Mouse (Mus musculus): ENCODE measurements around the gene Irf9. TPM values are rescaled to one million over a fixed set of nuclear protein-coding genes. Genes with fewer than 3 reads are reported as not detected.

Irf9 gene
- 83.5 to 105 TPM (median 99.2 TPM) in 4 replicates for total RNA-seq (2023)

DNA sequence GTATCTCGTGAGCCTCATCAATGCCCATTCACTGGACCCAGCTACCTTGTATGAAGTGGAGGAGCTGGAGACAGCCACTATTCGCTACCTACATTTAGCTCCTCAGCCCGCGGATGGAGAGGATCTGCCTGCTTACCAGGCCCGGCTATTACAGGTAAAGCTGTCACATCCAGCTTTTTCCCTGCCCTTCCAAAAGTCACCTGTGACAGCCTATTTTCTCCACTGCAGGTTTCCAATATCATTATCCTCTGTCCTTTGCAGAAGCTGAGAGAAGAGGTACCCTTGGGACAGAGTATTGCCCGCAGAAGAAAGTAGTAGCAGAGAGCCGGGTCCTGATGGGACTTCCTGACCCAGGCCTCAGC lies at the start of gene Irf9:
TSS of gene Irf9 (plus strand) at position 301 of the 362 bp plus-strand sequence.

GRCm38 (mm10) chr14:55559799-55560201 lies 43.6 kb upstream of the Irf9 start, which contains the start of gene Dcaf11:
Gene Dcaf11 (plus strand): TSS chr14:55560006.

DNA sequence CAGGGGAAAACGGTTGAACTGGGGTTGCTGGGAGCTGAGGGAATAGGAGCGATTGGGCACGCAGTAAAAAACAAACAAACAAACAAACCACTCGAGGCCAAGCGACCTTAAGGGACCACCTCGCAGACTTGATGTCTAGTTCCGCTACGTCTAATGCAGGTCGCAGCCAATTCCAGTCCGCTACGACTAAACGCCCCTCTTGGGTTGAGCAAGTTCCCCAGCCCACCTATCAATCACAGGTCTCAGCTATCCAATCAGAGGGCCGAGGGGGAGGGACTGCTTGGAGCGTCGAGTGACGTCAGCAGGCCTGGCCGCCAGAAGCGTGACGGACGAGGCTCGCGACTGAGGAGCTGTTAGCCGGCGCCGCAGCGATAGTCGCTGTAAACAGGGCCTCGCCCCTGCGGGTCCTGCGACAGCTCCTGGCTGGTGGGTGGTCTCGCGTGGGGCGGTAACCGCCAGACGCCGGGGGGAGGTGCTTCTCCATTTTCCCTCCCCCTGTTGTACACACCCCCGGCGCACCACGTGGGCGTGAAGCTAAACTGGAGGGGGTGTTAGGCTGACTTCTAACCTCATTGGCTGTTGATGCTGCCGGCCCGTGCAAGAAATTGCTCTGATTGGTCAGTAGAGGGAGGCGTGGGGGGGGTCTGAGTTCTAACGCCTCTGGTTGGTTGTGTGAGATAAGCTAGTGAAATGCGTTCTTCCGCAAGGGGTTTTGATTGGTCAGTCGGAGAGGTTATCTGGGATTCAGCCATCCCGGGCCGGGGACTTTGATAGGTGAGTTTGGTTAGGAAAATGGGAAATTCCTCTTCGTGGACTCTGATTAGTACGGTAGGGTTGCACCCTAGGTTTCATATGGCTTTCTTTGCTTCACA lies 42.9 kb upstream of the Irf9 start, which contains the start of gene A730061H03Rik:
TSS of gene A730061H03Rik (minus strand) at position 205 of the 872 bp plus-strand sequence.

GRCm38 (mm10) chr14:55575302-55575701 lies 28.1 kb upstream of the Irf9 start, which contains the start of gene Fitm1:
Gene Fitm1 (plus strand): TSS chr14:55575617.

DNA sequence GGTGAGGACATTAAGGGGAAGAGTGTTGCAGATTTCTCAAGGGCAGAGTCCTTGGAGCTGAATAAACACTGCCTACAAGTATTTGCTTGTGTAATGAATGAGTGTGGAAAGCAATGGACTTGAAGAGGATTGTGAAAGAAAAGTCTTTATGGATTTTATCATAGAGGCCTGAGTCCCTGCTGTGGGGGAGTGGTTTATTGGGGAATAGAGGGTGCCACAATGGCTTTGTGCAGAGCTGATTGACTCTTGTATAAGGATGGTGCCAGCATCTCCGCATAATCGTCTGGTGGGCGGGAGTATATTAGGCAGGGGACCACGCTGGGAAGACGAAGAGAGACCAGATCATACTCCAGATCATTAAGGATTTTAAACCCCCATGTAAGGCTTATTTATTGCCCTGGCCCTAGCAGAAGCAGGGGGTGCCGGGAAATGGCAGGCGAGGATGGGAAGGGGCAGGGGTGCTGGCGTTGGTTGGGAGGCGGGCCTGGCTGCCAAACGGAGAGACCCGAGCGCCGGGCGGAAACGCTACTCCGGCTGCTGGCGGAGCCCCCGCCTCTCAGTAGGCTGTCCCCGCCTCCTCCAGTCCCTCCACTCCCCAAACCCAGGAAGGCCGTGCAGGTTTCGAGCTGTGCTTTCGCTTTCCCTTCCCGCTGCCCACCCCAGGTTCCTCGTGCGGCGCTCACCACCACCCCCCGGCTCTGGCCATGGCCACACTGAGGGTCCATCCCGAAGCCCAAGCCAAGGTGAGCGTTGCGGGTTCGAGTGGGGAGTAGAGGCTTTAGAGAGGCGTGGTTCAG lies 25.3 kb upstream of the Irf9 start, which contains the start of gene Psme1:
TSS of gene Psme1 (plus strand) at position 253 of the 797 bp plus-strand sequence.

GRCm38 (mm10) chr14:55584702-55585565 lies 18.4 kb upstream of the Irf9 start, which contains the start of gene Emc9:
Gene Emc9 (minus strand): TSS chr14:55585302.

DNA sequence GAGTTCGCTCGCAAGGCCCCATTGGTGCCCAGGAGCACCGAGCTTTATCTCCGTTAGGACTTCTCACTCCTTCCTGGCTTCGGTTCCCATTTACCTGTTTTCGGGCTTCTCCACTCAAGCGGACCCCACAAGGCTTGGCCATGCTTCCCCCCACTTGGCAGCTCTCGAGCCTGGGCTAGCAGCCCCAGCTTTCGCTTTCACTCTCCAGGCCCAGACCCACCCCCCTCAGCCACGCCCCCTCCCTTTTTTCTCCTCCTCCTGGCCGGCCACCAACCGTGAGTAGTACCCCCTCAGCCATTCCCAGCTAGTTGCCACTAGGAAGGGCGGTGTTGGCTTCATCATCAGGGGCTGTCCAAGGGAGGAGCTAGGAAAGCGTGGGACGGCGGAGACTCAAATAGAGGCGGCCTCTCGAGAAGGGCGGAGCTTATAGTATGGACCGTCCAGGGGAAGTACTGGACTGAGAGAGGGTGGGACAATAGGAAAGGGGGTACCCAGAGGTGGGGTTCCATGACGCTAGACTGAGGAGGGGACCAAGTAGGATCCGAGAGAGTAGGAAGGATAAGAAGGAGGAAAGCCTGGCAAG lies 12.5 kb upstream of the Irf9 start, which contains the start of gene Psme2:
TSS of gene Psme2 (minus strand) at position 366 of the 583 bp plus-strand sequence.

DNA sequence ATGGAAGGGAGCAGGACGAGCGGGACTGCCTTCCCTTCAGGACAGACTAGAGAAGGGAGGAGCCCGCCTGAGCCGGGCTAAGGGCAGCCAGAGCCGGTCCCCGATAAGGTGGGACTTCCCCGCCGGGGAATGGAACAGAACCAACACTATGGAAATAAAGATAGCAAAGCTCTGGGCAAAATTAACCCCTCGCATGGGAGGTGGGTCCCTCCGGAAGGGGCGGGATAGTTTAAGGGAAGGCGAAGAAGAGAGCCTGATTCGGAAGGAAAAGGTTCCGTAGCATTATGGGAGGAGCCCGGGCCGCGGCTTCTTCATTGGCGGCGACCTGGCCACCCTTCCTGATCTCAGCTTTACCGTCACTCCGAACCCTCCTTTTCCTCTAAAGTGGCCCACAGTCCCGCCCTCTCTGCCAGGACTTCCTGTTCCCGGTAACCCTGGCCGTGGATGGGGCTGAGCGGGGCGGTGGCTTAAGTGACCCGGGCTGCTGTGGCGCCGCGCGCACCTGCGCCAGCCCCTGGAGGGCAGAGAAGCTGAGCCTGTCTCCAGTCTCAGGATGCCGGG lies 12.0 kb upstream of the Irf9 start, which contains the start of gene Rnf31:
TSS of gene Rnf31 (plus strand) at position 378 of the 561 bp plus-strand sequence.

GRCm38 (mm10) chr14:55617822-55618221 lies 14.5 kb downstream of the Irf9 start, which contains the start of gene Rec8:
Gene Rec8 (plus strand): TSS chr14:55618037.

GRCm38 (mm10) chr14:55635523-55636007 lies 32.2 kb downstream of the Irf9 start, which contains the start of gene Ipo4:
Gene Ipo4 (minus strand): TSS chr14:55635957.

GRCm38 (mm10) chr14:55637795-55638194 lies 34.4 kb downstream of the Irf9 start, which contains the start of gene Gm49378:
Gene Gm49378 (minus strand): TSS chr14:55637895.

GRCm38 (mm10) chr14:55643060-55643907 lies 39.9 kb downstream of the Irf9 start, which contains the start of gene Tm9sf1:
Gene Tm9sf1 (minus strand): TSS chr14:55643806.

DNA sequence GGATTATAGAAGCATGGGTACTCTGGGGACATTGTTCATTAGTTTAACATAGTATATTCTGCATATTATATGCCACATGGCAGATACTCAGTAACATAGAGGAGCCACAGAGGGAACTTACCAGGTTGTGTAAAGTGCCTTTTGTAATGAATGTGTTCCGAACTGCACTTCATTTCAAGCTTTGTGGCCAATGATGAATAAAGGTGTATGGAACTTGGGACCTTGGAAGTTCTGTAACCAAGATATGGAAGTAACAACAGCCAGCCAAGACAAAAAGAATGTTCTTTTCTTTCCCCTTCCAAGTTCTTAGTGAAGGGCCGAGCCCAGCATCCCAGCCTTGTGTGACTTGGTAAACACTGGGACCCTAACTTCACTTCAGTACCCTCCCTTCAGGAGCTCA lies 46.5 kb downstream of the Irf9 start, which contains the start of gene Tssk4:
TSS of gene Tssk4 (plus strand) at position 301 of the 400 bp plus-strand sequence.

Other genes with a start within 250 kb of the Irf9 start
- gene Dhrs4, start 124.8 kb upstream of the Irf9 start, total RNA-seq (2023) = 22.2 to 26.4 TPM (median 24.7 TPM) in 4 replicates
- gene Carmil3, start 112.9 kb upstream of the Irf9 start, total RNA-seq (2023) = 3.8 to 11.8 TPM (median 4.8 TPM) in 4 replicates
- gene Cpne6, start 93.1 kb upstream of the Irf9 start, total RNA-seq (2023) = not detected in 4 replicates
- gene Nrl, start 78.6 kb upstream of the Irf9 start, total RNA-seq (2023) = not detected in 4 replicates
- gene Pck2, start 63.3 kb upstream of the Irf9 start, total RNA-seq (2023) = 43.4 to 51.1 TPM (median 49.0 TPM) in 4 replicates
- gene Dcaf11, start 43.6 kb upstream of the Irf9 start, total RNA-seq (2023) = 84.9 to 91.3 TPM (median 86.3 TPM) in 4 replicates
- 6.2 to 9.8 TPM (median 7.2 TPM) in 4 replicates for gene A730061H03Rik, start 43.2 kb upstream of the Irf9 start, total RNA-seq (2023)
- not detected in 4 replicates for gene Fitm1, start 28.0 kb upstream of the Irf9 start, total RNA-seq (2023)
- 234 to 255 TPM (median 248 TPM) in 4 replicates for gene Psme1, start 25.4 kb upstream of the Irf9 start, total RNA-seq (2023)
- gene Emc9, start 18.3 kb upstream of the Irf9 start, total RNA-seq (2023) = 3.7 to 6.1 TPM (median 5.3 TPM) in 4 replicates
- gene Psme2, start 12.5 kb upstream of the Irf9 start, total RNA-seq (2023) = 273 to 323 TPM (median 304 TPM) in 4 replicates
- 94.6 to 97.8 TPM (median 96.3 TPM) in 4 replicates for gene Rnf31, start 11.9 kb upstream of the Irf9 start, total RNA-seq (2023)
- gene Rec8, start 14.5 kb downstream of the Irf9 start, total RNA-seq (2023) = 0.79 to 1.5 TPM (median 1.0 TPM) in 4 replicates
- 56.3 to 62.2 TPM (median 58.4 TPM) in 4 replicates for gene Ipo4, start 32.4 kb downstream of the Irf9 start, total RNA-seq (2023)
- gene Gm49378, start 34.3 kb downstream of the Irf9 start, total RNA-seq (2023) = 3.3 to 4.7 TPM (median 4.4 TPM) in 3 of 4 replicates, not detected in the other
- gene Tm9sf1, start 40.2 kb downstream of the Irf9 start, total RNA-seq (2023) = 38.2 to 51.1 TPM (median 44.8 TPM) in 4 replicates
- gene Tssk4, start 46.6 kb downstream of the Irf9 start, total RNA-seq (2023) = 2.3 to 2.6 TPM (median 2.5 TPM) in 4 replicates
- 42.5 to 45.6 TPM (median 42.9 TPM) in 4 replicates for gene Mdp1, start 56.9 kb downstream of the Irf9 start, total RNA-seq (2023)
- 18.2 to 28.2 TPM (median 22.1 TPM) in 4 replicates for gene Gmpr2, start 68.4 kb downstream of the Irf9 start, total RNA-seq (2023)
- 168 to 193 TPM (median 180 TPM) in 4 replicates for gene Nedd8, start 68.6 kb downstream of the Irf9 start, total RNA-seq (2023)
- gene Tinf2, start 78.2 kb downstream of the Irf9 start, total RNA-seq (2023) = 164 to 172 TPM (median 166 TPM) in 4 replicates
- 1.2 to 2.3 TPM (median 1.8 TPM) in 4 replicates for gene Tgm1, start 110.4 kb downstream of the Irf9 start, total RNA-seq (2023)
- 78.7 to 86.9 TPM (median 83.5 TPM) in 4 replicates for gene Rabggta, start 118.7 kb downstream of the Irf9 start, total RNA-seq (2023)
- gene Dhrs1, start 142.1 kb downstream of the Irf9 start, total RNA-seq (2023) = 29.7 to 33.0 TPM (median 31.4 TPM) in 4 replicates
- gene Nop9, start 142.1 kb downstream of the Irf9 start, total RNA-seq (2023) = 29.6 to 35.0 TPM (median 33.4 TPM) in 4 replicates
- not detected in 4 replicates for gene Cideb, start 154.9 kb downstream of the Irf9 start, total RNA-seq (2023)
- 0.19 to 0.83 TPM (median 0.33 TPM) in 4 replicates for gene Ltb4r2, start 157.9 kb downstream of the Irf9 start, total RNA-seq (2023)
- not detected in 4 replicates for gene Ltb4r1, start 162.4 kb downstream of the Irf9 start, total RNA-seq (2023)
- gene Adcy4, start 180.5 kb downstream of the Irf9 start, total RNA-seq (2023) = 0.53 to 1.6 TPM (median 0.60 TPM) in 3 of 4 replicates, not detected in the other
- gene Ripk3, start 185.3 kb downstream of the Irf9 start, total RNA-seq (2023) = 84.2 to 93.2 TPM (median 86.6 TPM) in 4 replicates
- gene Nfatc4, start 219.6 kb downstream of the Irf9 start, total RNA-seq (2023) = not detected in 4 replicates